ENCODE assay signal across 28 mouse cellular contexts in genomic region chr8:11276286-11276685, GRCm38 (mm10). TPM values are rescaled to one million over a fixed set of nuclear protein-coding genes. Genes with fewer than 3 reads are reported as not detected.
DNase-seq lines count a peak whose midpoint lies in the region; ATAC-seq and TF ChIP-seq lines count a peak whose summit lies in the region.
"Had no signal": no experiment of that assay in that cellular context is flagged by ENCODE, and none has a peak within 500 bp of the region (broad histone marks: within the 10 kb centered on the region; RNA-seq: fewer than 3 reads in every experiment).

No protein-coding gene starts in this region.

- ATAC-seq in embryonic facial prominence, embryonic 14.5 days (ENCODE audit: low read depth): peak; percentile 7; the same call in 1 of the 2 replicates
- 0 out of 2 replicates have a peak, but pooled peaks have one; percentile 27 for ATAC-seq in limb, embryonic 14.5 days (ENCODE audit: low FRiP score, low read depth)
- peak; percentile 76 for ATAC-seq in granulocyte monocyte progenitor cell, adult 5-6 weeks (replicated peaks; ENCODE audit: poor library complexity, severe bottlenecking)
- ATAC-seq: CD4-positive, CD25-positive, alpha-beta regulatory T cell, adult 4 months; forebrain, embryonic 13.5 days; midbrain, embryonic 16.5 days had no signal

- 53% methylated on average over 6 of the region's 6 CpGs for WGBS in embryonic facial prominence, embryonic 14.5 days
- 86% methylated on average over 6 of the region's 6 CpGs for WGBS in embryonic facial prominence, embryonic 10.5 days
- 70% methylated on average over 6 of the region's 6 CpGs for WGBS in limb, embryonic 14.5 days
- 88% methylated on average over 6 of the region's 6 CpGs for WGBS in limb, embryonic 10.5 days
- WGBS in small intestine, adult 2 months: 58% methylated on average over 6 of the region's 6 CpGs

- peak; percentile 48 for DNase-seq in embryonic facial prominence, embryonic 14.5 days (ENCODE audit: low spot score)
- no peak for DNase-seq in embryonic facial prominence, embryonic 10.5 days (ENCODE audit: low spot score)
- no peak for DNase-seq in limb, embryonic 14.5 days (ENCODE audit: low spot score)
- no peak for DNase-seq in limb, embryonic 10.5 days (ENCODE audit: low spot score)
- DNase-seq in left cerebral cortex, postnatal 25 days (ENCODE audit: low spot score in 2 of 2): no peak
- DNase-seq in thymus, postnatal 36 days: no peak
- DNase-seq: adrenal gland, postnatal 25 days; cerebellum, adult 11-12 months; cerebellum, postnatal 10 days; heart, postnatal 4 days; kidney, adult 11 months; kidney, postnatal 36 days; left cerebral cortex, postnatal 4 days; lung, adult 18-20 months; right cerebral cortex, adult 18-20 months had no signal

- H3K4me1 ChIP-seq in embryonic facial prominence, embryonic 14.5 days (ENCODE audit: control insufficient read depth, insufficient read depth, low read length): peaks cover 54% of the 10 kb centered on the region
- H3K4me1 ChIP-seq in embryonic facial prominence, embryonic 10.5 days: peaks cover 62% of the 10 kb centered on the region
- H3K4me1 ChIP-seq in limb, embryonic 14.5 days (ENCODE audit: control insufficient read depth, insufficient read depth, low read length): peaks cover 30% of the 10 kb centered on the region
- H3K4me1 ChIP-seq in limb, embryonic 10.5 days: peaks cover 39% of the 10 kb centered on the region
- peaks cover 3% of the 10 kb centered on the region; the same call in 1 of the 2 replicates for H3K4me1 ChIP-seq in small intestine, adult 2 months (ENCODE audit: control insufficient read depth, insufficient read depth, insufficient read length, low read length)

- no peak for TF ChIP-seq POLR2A in limb, embryonic 14.5 days (IDR thresholded peaks at IDR 0.05; ENCODE audit: borderline replicate concordance, extremely low read depth, insufficient read depth, insufficient read length)
- TF ChIP-seq POLR2A in small intestine, adult 2 months (IDR thresholded peaks at IDR 0.05; ENCODE audit: low read depth, low read length): no peak

- no peak overlapping the region for H3K4me2 ChIP-seq in embryonic facial prominence, embryonic 14.5 days (ENCODE audit: low read depth, low read length)
- no peak overlapping the region for H3K4me2 ChIP-seq in limb, embryonic 14.5 days (replicated peaks; ENCODE audit: low read depth, low read length, severe bottlenecking)
- H3K4me2 ChIP-seq: embryonic facial prominence, embryonic 13.5 days; forebrain, embryonic 13.5 days; heart, embryonic 15.5 days; hindbrain, embryonic 15.5 days; kidney, embryonic 15.5 days; liver, embryonic 11.5 days had no signal

- H3K27me3 ChIP-seq in embryonic facial prominence, embryonic 14.5 days (replicated peaks; ENCODE audit: control insufficient read depth, insufficient read depth, low read length): no peaks in the 10 kb centered on the region
- H3K27me3 ChIP-seq in embryonic facial prominence, embryonic 10.5 days (replicated peaks; ENCODE audit: low read depth, poor library complexity, severe bottlenecking): no peaks in the 10 kb centered on the region
- H3K27me3 ChIP-seq in limb, embryonic 14.5 days (ENCODE audit: control insufficient read depth, insufficient read depth, low read length): no peaks in the 10 kb centered on the region
- H3K27me3 ChIP-seq in limb, embryonic 10.5 days (ENCODE audit: low read depth, poor library complexity, severe bottlenecking): no peaks in the 10 kb centered on the region
- H3K27me3 ChIP-seq in small intestine, adult 2 months (ENCODE audit: control insufficient read depth, insufficient read depth, low read length): no peaks in the 10 kb centered on the region
- H3K27me3 ChIP-seq: embryonic facial prominence, embryonic 13.5 days; forebrain, embryonic 13.5 days; heart, embryonic 15.5 days; hindbrain, embryonic 15.5 days; kidney, embryonic 15.5 days had no signal

- TF ChIP-seq CTCF in small intestine, adult 2 months (IDR thresholded peaks at IDR 0.05; ENCODE audit: extremely low read depth, insufficient read length, insufficient replicate concordance, low read depth, low read length): no peak

- no peaks in the 10 kb centered on the region for H3K36me3 ChIP-seq in embryonic facial prominence, embryonic 14.5 days (ENCODE audit: control insufficient read depth, insufficient read depth, low read length)
- H3K36me3 ChIP-seq in embryonic facial prominence, embryonic 10.5 days (replicated peaks): peaks cover 6% of the 10 kb centered on the region; the same call in 1 of the 2 replicates
- H3K36me3 ChIP-seq in limb, embryonic 14.5 days (ENCODE audit: control insufficient read depth, insufficient read depth, low read length): no peaks in the 10 kb centered on the region
- 0 out of 2 replicates have a peak, but pooled peaks cover 7% of the 10 kb centered on the region for H3K36me3 ChIP-seq in limb, embryonic 10.5 days
- no peaks in the 10 kb centered on the region for H3K36me3 ChIP-seq in small intestine, adult 2 months (ENCODE audit: control insufficient read depth, insufficient read depth, low read length)
- H3K36me3 ChIP-seq: embryonic facial prominence, embryonic 13.5 days; heart, embryonic 15.5 days; hindbrain, embryonic 15.5 days; midbrain, embryonic 10.5 days had no signal

- no peaks in the 10 kb centered on the region for H3K9me3 ChIP-seq in embryonic facial prominence, embryonic 14.5 days (ENCODE audit: control insufficient read depth, low read length)
- H3K9me3 ChIP-seq in embryonic facial prominence, embryonic 10.5 days: no peaks in the 10 kb centered on the region
- H3K9me3 ChIP-seq in limb, embryonic 14.5 days (ENCODE audit: control insufficient read depth, low read length): no peaks in the 10 kb centered on the region
- no peaks in the 10 kb centered on the region for H3K9me3 ChIP-seq in limb, embryonic 10.5 days (replicated peaks)
- H3K9me3 ChIP-seq: embryonic facial prominence, embryonic 13.5 days; forebrain, embryonic 13.5 days; heart, embryonic 15.5 days; hindbrain, embryonic 15.5 days; kidney, embryonic 15.5 days; midbrain, embryonic 10.5 days had no signal

- intact Hi-C loops in left cerebral cortex, postnatal 25 days (cut with DNase I): loop anchor here (5.0 kb wide), 1 partner anchor 36 kb away; the partner anchor contains the start of genes Col4a1 and Col4a2

- H3K9ac ChIP-seq in embryonic facial prominence, embryonic 14.5 days (ENCODE audit: low read depth, low read length): no peak overlapping the region
- no peak overlapping the region for H3K9ac ChIP-seq in limb, embryonic 14.5 days (ENCODE audit: low read depth, low read length, severe bottlenecking)
- H3K9ac ChIP-seq: embryonic facial prominence, embryonic 13.5 days; forebrain, embryonic 13.5 days; heart, embryonic 15.5 days; hindbrain, embryonic 15.5 days; kidney, embryonic 15.5 days had no signal

- H3K4me3 ChIP-seq in embryonic facial prominence, embryonic 14.5 days (ENCODE audit: low read depth, low read length): no peak overlapping the region
- no peak overlapping the region for H3K4me3 ChIP-seq in embryonic facial prominence, embryonic 10.5 days
- no peak overlapping the region for H3K4me3 ChIP-seq in limb, embryonic 14.5 days (replicated peaks; ENCODE audit: low read length)
- H3K4me3 ChIP-seq in limb, embryonic 10.5 days: no peak overlapping the region
- H3K4me3 ChIP-seq in small intestine, adult 2 months (ENCODE audit: low read depth, low read length): no peak overlapping the region
- H3K4me3 ChIP-seq: embryonic facial prominence, embryonic 13.5 days; forebrain, embryonic 13.5 days; heart, embryonic 15.5 days; hindbrain, embryonic 15.5 days; kidney, embryonic 15.5 days; left cerebral cortex, adult 2 months; midbrain, embryonic 10.5 days; myocyte had no signal

- H3K27ac ChIP-seq in embryonic facial prominence, embryonic 14.5 days (replicated peaks; ENCODE audit: low read depth, low read length): no peak overlapping the region
- no peak overlapping the region for H3K27ac ChIP-seq in embryonic facial prominence, embryonic 10.5 days (replicated peaks)
- H3K27ac ChIP-seq in limb, embryonic 14.5 days (replicated peaks; ENCODE audit: low read depth, low read length): no peak overlapping the region
- no peak overlapping the region for H3K27ac ChIP-seq in limb, embryonic 10.5 days
- 0 out of 2 replicates have a peak overlapping the region, but pooled peaks have one; percentile 33 for H3K27ac ChIP-seq in small intestine, adult 2 months (ENCODE audit: insufficient read depth, low read depth, low read length)
- H3K27ac ChIP-seq: embryonic facial prominence, embryonic 13.5 days; forebrain, embryonic 13.5 days; hindbrain, embryonic 15.5 days; kidney, embryonic 15.5 days; left cerebral cortex, adult 2 months; midbrain, embryonic 10.5 days had no signal

RNA-seq across cellular contexts. Expression of gene Col4a2, which starts 36.3 kb away (rescaled TPM):
- 92.3 and 95.9 TPM in 2 replicates for polyA plus RNA-seq in embryonic facial prominence, embryonic 14.5 days (2014; fragmentation: Nextera tagmentation; extraction: Ambion mirVana)
- polyA plus RNA-seq in embryonic facial prominence, embryonic 10.5 days (2016; fragmentation: Nextera tagmentation; extraction: Ambion mirVana): 51.8 and 54.7 TPM in 2 replicates
- polyA plus RNA-seq in limb, embryonic 14.5 days (2012; rRNA removed): 89.0 and 109 TPM in 2 replicates
- 76.3 and 76.4 TPM in 2 replicates for polyA plus RNA-seq in limb, embryonic 14.5 days (2014; fragmentation: Nextera tagmentation; extraction: Ambion mirVana)
- polyA plus RNA-seq in limb, embryonic 10.5 days (2016; fragmentation: Nextera tagmentation; extraction: Ambion mirVana): 53.0 and 53.6 TPM in 2 replicates
- total RNA-seq in granulocyte monocyte progenitor cell, adult 5-6 weeks (2014; fragmentation: Nextera tagmentation): 0.04 and 0.52 TPM in 2 replicates
- total RNA-seq in granulocyte monocyte progenitor cell, adult 5-6 weeks (2017): 0.26 TPM in 1 of 2 replicates, not detected in the other
- polyA plus RNA-seq in small intestine, adult 2 months (2012; rRNA removed): 23.8 and 35.6 TPM in 2 replicates
- total RNA-seq in left cerebral cortex, postnatal 25 days (2021): 10 to 100 TPM; 47.5 to 52.4 TPM
- polyA plus RNA-seq: CD4-positive, CD25-positive, alpha-beta regulatory T cell, adult 4 months had no signal

RNA-seq across cellular contexts. Expression of gene Col4a1, which starts 36.3 kb away (rescaled TPM):
- 270 and 289 TPM in 2 replicates for polyA plus RNA-seq in embryonic facial prominence, embryonic 14.5 days (2014; fragmentation: Nextera tagmentation; extraction: Ambion mirVana)
- 128 and 138 TPM in 2 replicates for polyA plus RNA-seq in embryonic facial prominence, embryonic 10.5 days (2016; fragmentation: Nextera tagmentation; extraction: Ambion mirVana)
- 225 and 296 TPM in 2 replicates for polyA plus RNA-seq in limb, embryonic 14.5 days (2012; rRNA removed)
- 210 and 215 TPM in 2 replicates for polyA plus RNA-seq in limb, embryonic 14.5 days (2014; fragmentation: Nextera tagmentation; extraction: Ambion mirVana)
- polyA plus RNA-seq in limb, embryonic 10.5 days (2016; fragmentation: Nextera tagmentation; extraction: Ambion mirVana): 141 and 145 TPM in 2 replicates
- not detected in 2 replicates for total RNA-seq in granulocyte monocyte progenitor cell, adult 5-6 weeks (2014; fragmentation: Nextera tagmentation)
- total RNA-seq in granulocyte monocyte progenitor cell, adult 5-6 weeks (2017): 0.22 and 0.67 TPM in 2 replicates
- 77.8 and 136 TPM in 2 replicates for polyA plus RNA-seq in small intestine, adult 2 months (2012; rRNA removed)
- total RNA-seq in left cerebral cortex, postnatal 25 days (2021): 10 to 100 TPM; 55.5 to 63.1 TPM

Comparison
In these comparisons a context has a peak if more than half of its experiments do, and no peak if none do; other contexts are left out.
1. ATAC-seq: peak in every context shown above with its lines; median percentile 76 in granulocyte monocyte progenitor cell, adult 5-6 weeks; 27 in limb, embryonic 14.5 days; 7 in embryonic facial prominence, embryonic 14.5 days.